Mouse (Mus musculus) cortical plate, adult 2 months (tissue): ENCODE data around the gene Akip1. TPM values are rescaled to one million over a fixed set of nuclear protein-coding genes. Genes with fewer than 3 reads are reported as not detected.

Source experiments
- H3K27ac ChIP-seq: fragments of 200-500 bp; 2 replicates; pipeline ENCODE4 v1.5.1; 2012; ENCODE audit warnings: low read length, control low read depth, inconsistent platforms; ENCODE audit not compliant: insufficient read depth
- H3K4me1 ChIP-seq: fragments of 200-500 bp; 2 replicates; pipeline ENCODE4 v1.6.1; 2011; ENCODE audit warnings: low read length; ENCODE audit not compliant: control insufficient read depth, insufficient read depth
- H3K4me3 ChIP-seq: fragments of 200-500 bp; 2 replicates; pipeline ENCODE4 v1.5.1; 2011; ENCODE audit warnings: mild to moderate bottlenecking, low read length, control low read depth; ENCODE audit not compliant: insufficient read depth
- CTCF ChIP-seq: fragments of 200-500 bp; IDR thresholded peaks from 2 replicates; pipeline ENCODE4 v1.5.1; 2011; ENCODE audit warnings: mild to moderate bottlenecking, control low read depth, low read length; ENCODE audit not compliant: insufficient read depth; ENCODE audit errors: extremely low read depth
- POLR2A ChIP-seq: fragments of 200-500 bp; IDR thresholded peaks from 2 replicates; pipeline ENCODE4 v1.6.1; 2011; ENCODE audit warnings: mild to moderate bottlenecking, low read length, control low read depth; ENCODE audit not compliant: insufficient read depth; ENCODE audit errors: extremely low read depth
- polyA plus RNA-seq: library from polyadenylated mRNA; depleted of rRNA; stranded (reverse); fragments of >200 nt; gene quantifications from 2 replicates; pipeline ENCODE4 v1.2.3, GENCODE M21; 2012; rRNA removed

The Akip1 gene
- polyA plus RNA-seq, 1 experiment: 7.0 TPM

GRCm38 (mm10) chr7:109754034-109754433 is 50.5 kb downstream of the Akip1 start:
- no peak for TF ChIP-seq CTCF
- no peak for TF ChIP-seq POLR2A
- Histone ChIP-seq H3K4me3 (no peak overlapping the region; the same call in 1 of the 2 replicates), H3K27ac (no peak overlapping the region), H3K4me1 (peaks cover 11% of the 10 kb centered on the region)

GRCm38 (mm10) chr7:109756291-109756690 is 52.8 kb downstream of the Akip1 start:
- no peak overlapping the region for H3K27ac ChIP-seq
- no peak overlapping the region for H3K4me3 ChIP-seq
- H3K4me1 ChIP-seq: peaks cover 8% of the 10 kb centered on the region
- no peak for TF ChIP-seq CTCF
- no peak for TF ChIP-seq POLR2A

Other genes starting within 250 kb of the Akip1 start
- 13.7 and 15.1 TPM in 2 replicates for gene Trim66, start 195.6 kb upstream of the Akip1 start, polyA plus RNA-seq
- gene Rpl27a, start 184.5 kb upstream of the Akip1 start, polyA plus RNA-seq: 325 and 368 TPM in 2 replicates
- gene St5, start 85 bp upstream of the Akip1 start, polyA plus RNA-seq: 18.3 and 19.7 TPM in 2 replicates
- gene BC051019, start 20.2 kb downstream of the Akip1 start, polyA plus RNA-seq: 0.19 and 0.31 TPM in 2 replicates
- gene Ascl3, start 28.0 kb downstream of the Akip1 start, polyA plus RNA-seq: 0.17 and 0.38 TPM in 2 replicates
- 144 and 153 TPM in 2 replicates for gene Tmem9b, start 49.2 kb downstream of the Akip1 start, polyA plus RNA-seq
- 45.1 and 47.7 TPM in 2 replicates for gene Nrip3, start 78.3 kb downstream of the Akip1 start, polyA plus RNA-seq
- 0.35 and 0.57 TPM in 2 replicates for gene Scube2, start 162.0 kb downstream of the Akip1 start, polyA plus RNA-seq